Mouse (Mus musculus) limb, embryonic 15.5 days (tissue): ENCODE measurements around the gene Ncor2. TPM values are rescaled to one million over a fixed set of nuclear protein-coding genes. Genes with fewer than 3 reads are reported as not detected.

Experiments used
- polyA plus RNA-seq: library from polyadenylated mRNA; unstranded; fragments of >200 nt; fragmentation: Nextera tagmentation; extraction: Ambion mirVana; gene quantifications from 2 replicates; pipeline ENCODE4 v1.2.1, GENCODE M21; 2015

Gene Ncor2
- polyA plus RNA-seq, 1 experiment from 2014 or later, result 32.7 TPM

Other genes with a start within 250 kb of the Ncor2 start
- 36.9 and 40.7 TPM in 2 replicates for gene Rflna, start 176.0 kb downstream of the Ncor2 start, polyA plus RNA-seq
- 57.2 and 65.1 TPM in 2 replicates for gene Scarb1, start 161.9 kb upstream of the Ncor2 start, polyA plus RNA-seq
- gene Gm10382, start 210.1 kb upstream of the Ncor2 start, polyA plus RNA-seq, result 0.14 and 0.32 TPM in 2 replicates
- gene Ubc, start 211.0 kb upstream of the Ncor2 start, polyA plus RNA-seq, result 1,133 and 1,236 TPM in 2 replicates